Mouse (Mus musculus) G1E (cell line): Measurements from ENCODE around the gene Mrpl3.

Experiments
- CTCF ChIP-seq: IDR thresholded peaks from 2 replicates; pipeline ENCODE4 v1.5.1; 2012; ENCODE audit warnings: low read depth, low read length, inconsistent platforms, mixed read lengths
- GATA1 ChIP-seq: IDR thresholded peaks from 2 replicates; pipeline ENCODE4 v1.6.1; 2012; ENCODE audit warnings: borderline replicate concordance, low read length, inconsistent platforms, mixed read lengths

GRCm38 (mm10) chr9:105100807-105101570, 48.0 kb downstream of the Mrpl3 start:
- no peak for TF ChIP-seq GATA1
- TF ChIP-seq CTCF = no peak
